Mouse (Mus musculus) forebrain, embryonic 16.5 days (tissue): Measurements from ENCODE around the gene Gm28038. TPM values are rescaled to one million over a fixed set of nuclear protein-coding genes. Genes with fewer than 3 reads are reported as not detected.

Experiments used
- ATAC-seq: fragments of 200-750 bp; cut with Nextera tagmentation; 2 replicates; pipeline ENCODE4 v1.8.0; 2017; ENCODE audit warnings: mild to moderate bottlenecking, moderate library complexity
- H3K27ac ChIP-seq: fragments of 300-500 bp; sonication (generic); 2 replicates; pipeline ENCODE4 v1.5.1; 2014; ENCODE audit warnings: low read length, control low read depth
- H3K27me3 ChIP-seq: fragments of 300-500 bp; sonication (generic); replicated peaks from 2 replicates; pipeline ENCODE4 v1.6.1; 2014; ENCODE audit warnings: low read length; ENCODE audit not compliant: control insufficient read depth, insufficient read depth
- H3K36me3 ChIP-seq: fragments of 300-500 bp; sonication (generic); 2 replicates; pipeline ENCODE4 v1.6.1; 2014; ENCODE audit not compliant: control insufficient read depth, insufficient read depth
- H3K4me1 ChIP-seq: fragments of 300-500 bp; sonication (generic); replicated peaks from 2 replicates; pipeline ENCODE4 v1.6.1; 2014; ENCODE audit warnings: low read length; ENCODE audit not compliant: control insufficient read depth, insufficient read depth
- H3K4me2 ChIP-seq: fragments of 300-500 bp; sonication (generic); 2 replicates; pipeline ENCODE4 v1.6.1; 2014; ENCODE audit warnings: mild to moderate bottlenecking, low read length, control low read depth
- H3K4me3 ChIP-seq: fragments of 300-500 bp; sonication (generic); replicated peaks from 2 replicates; pipeline ENCODE4 v1.5.1; 2014; ENCODE audit warnings: mild to moderate bottlenecking, low read length, control low read depth
- H3K9ac ChIP-seq: fragments of 300-500 bp; sonication (generic); replicated peaks from 2 replicates; pipeline ENCODE4 v1.6.1; 2014; ENCODE audit warnings: low read depth, low read length, control low read depth
- H3K9me3 ChIP-seq: fragments of 300-500 bp; sonication (generic); 2 replicates; pipeline ENCODE4 v1.6.1; 2016; ENCODE audit warnings: low read length; ENCODE audit not compliant: control insufficient read depth
- WGBS: fragments of 180-500 bp; shearing (Covaris S2); extraction: QIAGEN DNeasy Blood & Tissue Kit; methylation state at CpG from one replicate; pipeline ENCODE4 v1.1.7; 2014; 5-methylcytosine and 5-hydroxymethylcytosine counted together
- polyA plus RNA-seq: library from polyadenylated mRNA; unstranded; fragments of >200 nt; fragmentation: Nextera tagmentation; extraction: Ambion mirVana; gene quantifications from 2 replicates; pipeline ENCODE4 v1.2.1, GENCODE M21; 2015

The Gm28038 gene
- polyA plus RNA-seq, 1 experiment from 2014 or later, result not detected

DNA sequence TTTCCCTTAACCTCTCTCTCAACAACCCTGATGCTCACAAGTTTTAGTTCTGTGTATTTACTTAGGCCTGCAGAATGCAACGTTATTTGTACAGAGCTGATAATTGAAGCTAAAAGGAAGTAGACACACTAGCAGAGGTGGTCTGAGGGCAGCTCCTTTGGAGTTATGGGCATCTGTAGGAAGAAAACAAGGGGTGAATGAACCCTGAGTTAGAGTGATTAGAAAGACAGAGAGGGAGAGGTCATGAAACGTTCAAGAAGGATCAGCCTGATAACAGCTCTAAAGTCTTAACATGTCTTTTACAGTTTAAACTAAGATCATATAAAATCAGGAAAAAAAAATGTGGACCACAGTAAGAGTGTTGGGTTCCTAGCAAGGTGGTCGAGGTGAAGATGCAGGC, 28.5 kb downstream of the Gm28038 start:
- 95% methylated on average over 3 of the region's 3 CpGs for WGBS

DNA sequence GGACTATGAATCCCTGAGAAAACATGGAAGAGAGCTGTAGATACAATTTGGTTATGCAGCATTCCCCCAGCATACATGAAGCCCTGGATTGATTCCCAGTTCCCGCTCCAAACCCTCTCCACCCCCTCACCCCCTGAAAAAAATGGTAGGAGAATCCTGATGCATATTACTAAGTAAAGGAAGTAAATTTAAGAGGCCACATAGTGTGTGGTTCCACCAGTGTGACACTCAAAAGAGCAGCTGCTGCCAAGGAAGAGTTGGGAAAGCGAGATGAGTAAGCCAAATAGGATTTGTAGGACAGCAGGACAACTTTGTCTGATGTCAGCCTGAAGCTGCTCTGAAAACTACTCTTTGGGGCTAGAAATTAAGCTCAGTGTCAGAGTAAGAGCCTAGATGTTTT, 30.6 kb downstream of the Gm28038 start:
- Histone ChIP-seq H3K27ac (no peak overlapping the region), H3K4me1 (no peaks in the 10 kb centered on the region), H3K4me2 (no peak overlapping the region), H3K4me3 (no peak overlapping the region), H3K9ac (no peak overlapping the region), H3K36me3 (peaks cover 55% of the 10 kb centered on the region), H3K9me3 (no peaks in the 10 kb centered on the region), H3K27me3 (no peaks in the 10 kb centered on the region)
- WGBS, result 90% methylated on average over 2 of the region's 2 CpGs
- ATAC-seq, result no peak

More for the DNA sequence above, 28.5 kb downstream of the Gm28038 start:
- H3K36me3 ChIP-seq, result peaks cover 52% of the 10 kb centered on the region
- H3K27ac ChIP-seq, result no peak overlapping the region
- no peak for ATAC-seq
- no peak overlapping the region for H3K4me3 ChIP-seq
- no peak overlapping the region for H3K4me2 ChIP-seq
- no peak overlapping the region for H3K9ac ChIP-seq
- H3K9me3 ChIP-seq, result no peaks in the 10 kb centered on the region
- H3K27me3 ChIP-seq, result no peaks in the 10 kb centered on the region
- no peaks in the 10 kb centered on the region for H3K4me1 ChIP-seq

- H3K36me3 ChIP-seq, result peaks cover 56% of the 10 kb centered on the region
- no peak for ATAC-seq
- 94% methylated on average over 4 of the region's 4 CpGs for WGBS
- H3K4me3 ChIP-seq, result no peak overlapping the region
- no peaks in the 10 kb centered on the region for H3K9me3 ChIP-seq
- no peak overlapping the region for H3K27ac ChIP-seq
- no peak overlapping the region for H3K4me2 ChIP-seq
- H3K9ac ChIP-seq, result no peak overlapping the region
- H3K4me1 ChIP-seq, result no peaks in the 10 kb centered on the region
- no peaks in the 10 kb centered on the region for H3K27me3 ChIP-seq
Measured at GRCm38 (mm10) chr2:30316136-30316535, 35.3 kb downstream of the Gm28038 start.

DNA sequence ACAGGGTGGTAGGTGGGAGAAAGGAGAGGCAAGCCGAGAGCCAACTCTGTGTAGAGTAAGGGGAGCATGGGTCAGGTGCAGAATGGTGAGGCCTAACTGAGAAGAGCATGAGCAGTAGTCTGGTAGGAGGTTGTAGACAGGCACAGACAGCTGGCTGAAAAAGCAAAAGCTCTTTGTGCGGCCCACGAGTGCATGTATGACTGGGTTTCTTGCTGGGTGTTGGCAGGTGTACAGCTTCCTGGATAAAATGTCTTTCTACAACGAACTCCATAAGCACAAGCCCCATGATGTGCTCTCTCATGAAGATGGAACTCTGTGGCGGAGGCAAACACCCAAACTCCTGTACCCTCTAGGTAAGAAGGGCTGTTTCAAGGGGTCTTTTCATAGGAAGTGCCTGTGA, 36.1 kb downstream of the Gm28038 start:
- WGBS, result 94% methylated on average over 5 of the region's 5 CpGs
- no peak overlapping the region for H3K4me3 ChIP-seq
- no peaks in the 10 kb centered on the region for H3K9me3 ChIP-seq
- H3K9ac ChIP-seq, result no peak overlapping the region
- no peaks in the 10 kb centered on the region for H3K27me3 ChIP-seq
- no peak for ATAC-seq
- no peak overlapping the region for H3K27ac ChIP-seq
- peaks cover 60% of the 10 kb centered on the region for H3K36me3 ChIP-seq
- no peaks in the 10 kb centered on the region for H3K4me1 ChIP-seq
- H3K4me2 ChIP-seq, result no peak overlapping the region

- Histone ChIP-seq H3K9ac (no peak overlapping the region), H3K36me3 (peaks cover 69% of the 10 kb centered on the region), H3K4me3 (no peak overlapping the region), H3K27ac (no peak overlapping the region), H3K4me1 (no peaks in the 10 kb centered on the region), H3K27me3 (no peaks in the 10 kb centered on the region), H3K4me2 (no peak overlapping the region), H3K9me3 (no peaks in the 10 kb centered on the region)
- ATAC-seq, result no peak
- WGBS, result 93% methylated on average over 4 of the region's 4 CpGs
Measured at GRCm38 (mm10) chr2:30319260-30319659, 38.4 kb downstream of the Gm28038 start.

DNA sequence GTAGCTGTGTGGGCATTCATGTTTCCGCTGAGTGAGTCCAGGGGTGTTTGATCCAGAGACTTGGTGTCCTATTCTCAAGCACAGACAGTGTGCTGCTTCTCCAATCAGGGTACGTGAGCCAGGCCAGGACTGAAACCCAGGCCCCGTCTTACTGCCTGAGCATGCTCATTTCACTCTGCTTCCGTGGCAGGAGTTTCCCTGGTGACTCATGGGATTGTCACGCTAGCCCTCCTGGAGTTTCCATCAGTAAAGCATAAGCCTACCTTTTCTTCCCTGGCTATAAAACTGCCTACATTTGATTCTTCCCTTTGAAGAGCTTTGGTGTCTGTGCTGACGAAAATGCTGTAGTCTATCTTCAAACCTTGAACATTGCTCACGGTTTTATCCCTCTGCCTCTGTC, 42.3 kb downstream of the Gm28038 start:
- H3K27me3 ChIP-seq, result no peaks in the 10 kb centered on the region
- H3K4me1 ChIP-seq, result no peaks in the 10 kb centered on the region
- peaks cover 69% of the 10 kb centered on the region for H3K36me3 ChIP-seq
- no peak overlapping the region for H3K9ac ChIP-seq
- no peak overlapping the region for H3K4me3 ChIP-seq
- H3K4me2 ChIP-seq, result no peak overlapping the region
- 96% methylated on average over 7 of the region's 7 CpGs for WGBS
- ATAC-seq, result no peak
- no peak overlapping the region for H3K27ac ChIP-seq
- H3K9me3 ChIP-seq, result no peaks in the 10 kb centered on the region

DNA sequence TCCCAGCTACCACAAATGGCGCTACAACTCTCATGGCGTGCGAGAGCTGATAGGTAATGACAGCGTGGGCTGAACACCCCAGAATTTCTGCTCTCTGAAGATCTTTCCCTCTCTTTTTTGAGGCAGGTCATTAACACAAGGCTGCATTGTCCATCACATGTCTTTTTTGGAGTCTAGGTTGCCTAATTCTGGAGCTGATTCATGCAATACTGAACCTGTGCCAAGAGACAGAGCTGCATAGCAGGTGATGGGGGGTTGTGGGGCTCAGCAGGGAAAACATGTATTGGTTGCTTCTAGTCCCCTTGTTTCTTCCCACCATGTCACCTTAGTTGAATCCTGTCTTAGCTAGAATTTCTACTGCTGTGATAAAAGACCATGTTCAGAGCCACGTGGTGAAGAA, 44.5 kb downstream of the Gm28038 start:
- Histone ChIP-seq H3K4me1 (no peaks in the 10 kb centered on the region), H3K4me3 (no peak overlapping the region), H3K4me2 (no peak overlapping the region), H3K27me3 (no peaks in the 10 kb centered on the region), H3K9me3 (no peaks in the 10 kb centered on the region), H3K9ac (no peak overlapping the region), H3K27ac (no peak overlapping the region), H3K36me3 (peaks cover 75% of the 10 kb centered on the region)
- no peak for ATAC-seq
- 93% methylated on average over 5 of the region's 5 CpGs for WGBS

GRCm38 (mm10) chr2:30327276-30327675, 46.4 kb downstream of the Gm28038 start:
- H3K36me3 ChIP-seq, result peaks cover 65% of the 10 kb centered on the region
- 92% methylated on average over 7 of the region's 7 CpGs for WGBS
- H3K4me2 ChIP-seq, result no peak overlapping the region
- H3K27ac ChIP-seq, result no peak overlapping the region
- H3K27me3 ChIP-seq, result no peaks in the 10 kb centered on the region
- no peaks in the 10 kb centered on the region for H3K9me3 ChIP-seq
- ATAC-seq, result no peak
- no peaks in the 10 kb centered on the region for H3K4me1 ChIP-seq
- no peak overlapping the region for H3K4me3 ChIP-seq
- H3K9ac ChIP-seq, result no peak overlapping the region

DNA sequence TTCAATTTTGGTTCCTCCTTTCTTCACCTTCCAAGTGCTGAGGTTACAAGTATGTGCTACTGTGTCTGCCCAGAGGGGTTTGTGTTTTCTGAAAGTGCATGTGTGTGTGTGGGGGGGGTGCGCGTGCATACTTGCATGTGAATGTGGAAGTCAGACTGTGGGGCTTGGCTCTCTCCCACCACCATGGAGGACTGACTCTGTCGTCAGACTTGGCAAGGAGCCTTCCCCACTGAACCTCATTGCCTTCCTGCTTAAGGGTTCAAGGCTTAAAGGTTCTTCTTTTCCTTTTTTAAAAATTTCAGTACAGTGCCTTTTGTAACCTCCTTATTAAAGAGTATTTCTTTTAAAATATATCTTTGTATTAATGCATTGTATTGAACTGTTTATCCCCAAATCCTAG, 47.9 kb downstream of the Gm28038 start:
- WGBS, result 76% methylated on average over 3 of the region's 3 CpGs
- Histone ChIP-seq H3K9ac (no peak overlapping the region), H3K4me3 (no peak overlapping the region), H3K27me3 (no peaks in the 10 kb centered on the region), H3K27ac (no peak overlapping the region), H3K9me3 (no peaks in the 10 kb centered on the region), H3K36me3 (peaks cover 62% of the 10 kb centered on the region), H3K4me1 (no peaks in the 10 kb centered on the region), H3K4me2 (no peak overlapping the region)
- no peak for ATAC-seq

DNA sequence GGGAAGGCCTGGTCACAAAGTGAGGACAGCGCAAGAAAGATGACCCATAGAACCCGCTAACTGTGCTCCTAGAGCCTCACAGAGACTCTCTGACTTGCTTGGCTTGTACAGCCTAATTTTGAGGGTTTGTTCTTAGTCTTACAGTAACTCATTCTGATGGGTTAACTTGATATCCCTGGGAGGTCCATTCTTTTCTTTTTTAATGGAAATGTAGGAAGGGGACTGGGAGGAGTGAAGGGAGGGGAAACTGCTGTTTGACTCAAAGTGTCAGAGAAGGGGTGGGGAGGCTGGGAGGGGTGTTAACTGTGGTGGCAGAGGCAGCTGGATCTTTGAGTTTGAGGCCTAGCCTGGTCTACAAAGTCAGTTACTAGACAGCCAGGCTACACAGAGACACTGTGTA, 54.5 kb downstream of the Gm28038 start:
- no peaks in the 10 kb centered on the region for H3K9me3 ChIP-seq
- H3K36me3 ChIP-seq, result peaks cover 48% of the 10 kb centered on the region
- H3K27ac ChIP-seq, result no peak overlapping the region
- H3K27me3 ChIP-seq, result no peaks in the 10 kb centered on the region
- ATAC-seq, result no peak
- WGBS, result 92% methylated on average over 2 of the region's 2 CpGs
- no peak overlapping the region for H3K9ac ChIP-seq
- no peaks in the 10 kb centered on the region for H3K4me1 ChIP-seq
- no peak overlapping the region for H3K4me2 ChIP-seq
- H3K4me3 ChIP-seq, result no peak overlapping the region
